Mouse (Mus musculus): Measurements from ENCODE around the gene Cnnm2. TPM values are rescaled to one million over a fixed set of nuclear protein-coding genes. Genes with fewer than 3 reads are reported as not detected.
A peak's percentile ranks its signal among the peaks of the same experiment; 100 is the strongest.

Cnnm2 gene
- polyA plus RNA-seq, 1 experiment from 2014 or later, result 7.8 TPM

- peak overlapping the region; percentile 96 for H3K27ac ChIP-seq (replicated peaks)
- no peaks in the 10 kb centered on the region for H3K9me3 ChIP-seq (replicated peaks)
- ATAC-seq (ENCODE audit: low FRiP score), result peak; percentile 72
- peak overlapping the region; percentile 98 for H3K4me3 ChIP-seq (replicated peaks)
- H3K4me1 ChIP-seq, result peaks cover 36% of the 10 kb centered on the region
- peak overlapping the region; percentile 99 for H3K4me2 ChIP-seq
- H3K9ac ChIP-seq (replicated peaks), result 0 out of 2 replicates have a peak overlapping the region, but pooled peaks have one; percentile 18
- peaks cover 3% of the 10 kb centered on the region; the same call in 1 of the 2 replicates for H3K27me3 ChIP-seq (replicated peaks)
- H3K36me3 ChIP-seq, result no peaks in the 10 kb centered on the region
- 21% methylated on average over 27 of the region's 29 CpGs for WGBS
These were observed 828 bp upstream of the Cnnm2 start for GRCm38 (mm10) chr19:46760375-46761160.

DNA sequence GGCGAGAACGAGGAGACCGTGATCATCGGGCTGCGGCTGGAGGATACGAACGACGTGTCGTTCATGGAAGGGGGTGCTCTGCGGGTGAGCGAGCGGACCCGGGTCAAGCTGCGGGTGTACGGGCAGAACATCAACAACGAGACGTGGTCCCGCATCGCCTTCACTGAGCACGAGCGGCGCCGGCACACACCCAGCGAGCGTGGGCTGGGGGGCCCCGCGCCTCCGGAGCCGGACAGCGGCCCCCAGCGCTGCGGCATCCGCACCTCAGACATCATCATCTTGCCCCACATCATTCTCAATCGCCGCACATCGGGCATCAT, 535 bp downstream of the Cnnm2 start:
- peak overlapping the region; percentile 91 for H3K9ac ChIP-seq (replicated peaks)
- WGBS, result 0% methylated on average over 36 of the region's 36 CpGs
- no peaks in the 10 kb centered on the region for H3K9me3 ChIP-seq (replicated peaks)
- peak overlapping the region; percentile 98 for H3K4me3 ChIP-seq (replicated peaks)
- H3K4me1 ChIP-seq, result peaks cover 43% of the 10 kb centered on the region
- peak overlapping the region; percentile 99 for H3K4me2 ChIP-seq
- H3K27ac ChIP-seq (replicated peaks), result peak overlapping the region; percentile 96
- H3K27me3 ChIP-seq (replicated peaks), result peaks cover 1% of the 10 kb centered on the region; the same call in 1 of the 2 replicates
- no peaks in the 10 kb centered on the region for H3K36me3 ChIP-seq
- peak; percentile 9 for ATAC-seq (ENCODE audit: low FRiP score)

DNA sequence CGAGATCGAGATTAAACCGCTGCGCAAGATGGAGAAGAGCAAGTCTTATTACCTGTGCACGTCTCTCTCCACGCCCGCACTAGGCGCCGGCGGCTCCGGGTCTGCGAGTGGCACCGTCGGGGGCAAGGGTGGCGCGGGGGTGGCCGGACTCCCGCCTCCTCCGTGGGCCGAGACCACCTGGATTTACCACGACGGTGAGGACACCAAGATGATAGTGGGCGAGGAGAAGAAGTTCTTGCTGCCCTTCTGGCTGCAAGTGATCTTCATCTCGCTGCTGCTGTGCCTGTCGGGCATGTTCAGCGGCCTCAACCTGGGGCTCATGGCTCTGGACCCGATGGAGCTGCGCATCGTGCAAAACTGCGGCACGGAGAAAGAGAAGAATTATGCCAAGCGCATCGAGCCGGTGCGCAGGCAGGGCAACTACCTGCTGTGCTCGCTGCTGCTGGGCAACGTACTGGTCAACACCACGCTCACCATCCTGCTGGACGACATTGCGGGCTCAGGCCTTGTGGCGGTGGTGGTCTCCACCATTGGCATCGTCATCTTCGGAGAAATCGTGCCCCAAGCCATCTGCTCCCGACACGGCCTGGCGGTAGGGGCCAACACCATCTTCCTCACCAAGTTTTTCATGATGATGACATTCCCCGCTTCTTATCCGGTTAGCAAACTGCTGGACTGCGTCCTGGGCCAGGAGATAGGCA, 1.0 kb downstream of the Cnnm2 start:
- H3K36me3 ChIP-seq, result no peaks in the 10 kb centered on the region

GRCm38 (mm10) chr19:46762992-46763342, 1.6 kb downstream of the Cnnm2 start:
- peaks cover 50% of the 10 kb centered on the region for H3K4me1 ChIP-seq
- no peaks in the 10 kb centered on the region for H3K9me3 ChIP-seq (replicated peaks)
- H3K36me3 ChIP-seq, result no peaks in the 10 kb centered on the region
- H3K4me3 ChIP-seq (replicated peaks), result peak overlapping the region; percentile 98
- H3K27ac ChIP-seq (replicated peaks), result peak overlapping the region; percentile 96
- no peak for ATAC-seq (ENCODE audit: low FRiP score)
- under 1% methylated on average over 19 of the region's 19 CpGs for WGBS
- peak overlapping the region; percentile 91 for H3K9ac ChIP-seq (replicated peaks)
- H3K27me3 ChIP-seq (replicated peaks), result no peaks in the 10 kb centered on the region
- peak overlapping the region; percentile 99 for H3K4me2 ChIP-seq

More for the DNA sequence above, 1.0 kb downstream of the Cnnm2 start:
- no peak for ATAC-seq (ENCODE audit: low FRiP score)
- Histone ChIP-seq H3K4me3 (replicated peaks) (peak overlapping the region; percentile 98), H3K9me3 (replicated peaks) (no peaks in the 10 kb centered on the region), H3K4me1 (peaks cover 49% of the 10 kb centered on the region), H3K9ac (replicated peaks) (peak overlapping the region; percentile 91), H3K27me3 (replicated peaks) (no peaks in the 10 kb centered on the region), H3K4me2 (peak overlapping the region; percentile 99), H3K27ac (replicated peaks) (peak overlapping the region; percentile 96)
- under 1% methylated on average over 50 of the region's 50 CpGs for WGBS

DNA sequence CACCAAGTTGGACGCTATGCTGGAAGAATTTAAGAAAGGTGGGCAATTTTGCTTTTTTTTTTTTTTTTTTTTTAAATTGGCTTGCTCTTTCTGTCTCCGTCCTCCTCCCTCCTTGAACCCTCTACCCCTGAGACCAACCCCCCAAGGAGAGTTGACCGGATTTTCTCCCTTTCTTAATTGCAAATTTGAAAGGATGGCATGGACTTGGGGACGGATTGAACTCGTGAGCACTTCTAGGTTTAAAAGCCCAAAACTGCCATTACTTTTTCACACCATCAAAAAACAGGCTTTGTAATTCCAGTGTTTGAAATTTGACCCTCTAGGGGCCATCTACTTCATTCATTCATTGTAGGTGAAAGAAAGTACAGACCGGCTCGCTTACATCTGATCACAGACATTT, 2.0 kb downstream of the Cnnm2 start:
- 11% methylated on average over 7 of the region's 7 CpGs for WGBS
- no peaks in the 10 kb centered on the region for H3K27me3 ChIP-seq (replicated peaks)
- H3K36me3 ChIP-seq, result no peaks in the 10 kb centered on the region
- peak overlapping the region; percentile 99 for H3K4me2 ChIP-seq
- ATAC-seq (ENCODE audit: low FRiP score), result no peak
- H3K9ac ChIP-seq (replicated peaks), result peak overlapping the region; percentile 91
- H3K27ac ChIP-seq (replicated peaks), result no peak overlapping the region
- no peaks in the 10 kb centered on the region for H3K9me3 ChIP-seq (replicated peaks)
- peak overlapping the region; percentile 98 for H3K4me3 ChIP-seq (replicated peaks)
- H3K4me1 ChIP-seq, result peaks cover 50% of the 10 kb centered on the region

DNA sequence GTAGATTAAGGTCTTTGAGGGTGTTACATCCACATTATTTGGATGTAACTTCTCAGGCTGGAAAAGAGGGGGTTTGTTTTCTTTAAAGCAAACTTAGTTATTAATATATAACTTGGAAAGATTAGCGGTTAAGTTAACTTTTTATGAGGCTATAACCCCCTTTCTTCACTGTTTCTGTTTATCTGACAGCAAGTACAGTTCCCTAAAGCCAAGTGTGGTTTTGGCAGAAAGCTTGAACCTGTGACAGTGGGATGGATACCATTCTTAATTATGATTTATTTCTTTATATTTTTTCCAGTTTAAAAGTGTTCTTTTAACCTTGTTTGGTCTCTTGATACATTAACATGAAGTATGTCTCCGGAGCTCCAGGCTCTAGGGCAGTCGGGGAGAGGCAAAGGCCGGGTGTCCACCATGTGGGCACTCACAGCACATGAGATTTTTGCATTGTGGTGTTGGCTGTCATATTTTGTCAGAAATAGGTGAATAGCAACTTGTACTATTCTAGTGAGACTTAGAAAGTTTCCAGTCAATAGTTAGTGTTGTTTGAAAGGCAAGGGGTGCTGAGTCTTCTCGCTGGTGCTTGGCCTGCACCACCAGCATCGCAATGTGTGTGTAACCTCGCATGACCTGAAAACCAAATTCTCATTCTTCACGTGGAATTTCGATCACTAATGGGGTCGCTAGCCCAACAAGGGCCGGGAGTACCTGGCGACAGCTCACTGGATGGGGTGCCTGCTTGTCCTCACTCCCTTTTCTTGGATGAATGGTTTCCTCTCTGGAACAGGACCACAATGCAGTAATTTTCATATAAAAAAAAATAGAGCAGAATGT, 2.8 kb downstream of the Cnnm2 start:
- H3K9ac ChIP-seq (replicated peaks), result no peak overlapping the region
- no peaks in the 10 kb centered on the region for H3K27me3 ChIP-seq (replicated peaks)
- no peak overlapping the region for H3K27ac ChIP-seq (replicated peaks)
- peak overlapping the region; percentile 98 for H3K4me3 ChIP-seq (replicated peaks)
- peaks cover 50% of the 10 kb centered on the region for H3K4me1 ChIP-seq
- H3K36me3 ChIP-seq, result no peaks in the 10 kb centered on the region
- 53% methylated on average over 12 of the region's 12 CpGs for whole genome bisulfite sequencing
- no peak for ATAC-seq (ENCODE audit: low FRiP score)
- H3K4me2 ChIP-seq, result peak overlapping the region; percentile 99
- no peaks in the 10 kb centered on the region for H3K9me3 ChIP-seq (replicated peaks)

GRCm38 (mm10) chr19:46764763-46765117, 3.3 kb downstream of the Cnnm2 start:
- H3K27me3 ChIP-seq (replicated peaks), result no peaks in the 10 kb centered on the region
- peak overlapping the region; percentile 98 for H3K4me3 ChIP-seq (replicated peaks)
- no peak overlapping the region for H3K27ac ChIP-seq (replicated peaks)
- H3K4me2 ChIP-seq, result peak overlapping the region; percentile 99
- no peak for ATAC-seq (ENCODE audit: low FRiP score)
- no peaks in the 10 kb centered on the region for H3K36me3 ChIP-seq
- H3K9me3 ChIP-seq (replicated peaks), result no peaks in the 10 kb centered on the region
- peaks cover 50% of the 10 kb centered on the region for H3K4me1 ChIP-seq
- peak overlapping the region; percentile 20; the same call in 1 of the 2 replicates for H3K9ac ChIP-seq (replicated peaks)
- 46% methylated on average over 9 of the region's 9 CpGs for WGBS

DNA sequence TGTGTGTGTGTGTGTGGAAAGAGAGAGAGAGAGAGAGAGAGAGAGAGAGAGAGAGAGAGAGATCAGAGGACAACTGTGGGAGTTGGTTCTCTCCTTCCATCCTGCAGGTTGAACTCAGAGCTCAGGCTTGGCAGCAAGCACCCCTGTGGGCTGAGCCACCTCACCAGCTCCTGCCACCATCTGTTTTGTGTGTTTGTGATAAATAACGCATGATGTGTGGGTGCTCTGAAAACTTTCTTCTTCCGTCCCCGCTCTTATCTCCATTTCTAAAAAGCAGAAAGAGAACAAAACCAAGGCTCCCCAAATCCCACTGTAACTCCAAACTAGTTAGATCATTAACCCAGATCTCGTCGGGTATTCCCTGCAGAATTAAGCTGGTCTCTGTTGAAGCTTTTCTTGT, 4.7 kb downstream of the Cnnm2 start:
- WGBS, result 59% methylated on average over 5 of the region's 5 CpGs
- Histone ChIP-seq H3K9me3 (replicated peaks) (no peaks in the 10 kb centered on the region), H3K36me3 (no peaks in the 10 kb centered on the region), H3K27ac (replicated peaks) (no peak overlapping the region), H3K27me3 (replicated peaks) (no peaks in the 10 kb centered on the region), H3K9ac (replicated peaks) (no peak overlapping the region), H3K4me1 (peaks cover 46% of the 10 kb centered on the region), H3K4me3 (replicated peaks) (no peak overlapping the region), H3K4me2 (peak overlapping the region; percentile 38)
- no peak for ATAC-seq (ENCODE audit: low FRiP score)

DNA sequence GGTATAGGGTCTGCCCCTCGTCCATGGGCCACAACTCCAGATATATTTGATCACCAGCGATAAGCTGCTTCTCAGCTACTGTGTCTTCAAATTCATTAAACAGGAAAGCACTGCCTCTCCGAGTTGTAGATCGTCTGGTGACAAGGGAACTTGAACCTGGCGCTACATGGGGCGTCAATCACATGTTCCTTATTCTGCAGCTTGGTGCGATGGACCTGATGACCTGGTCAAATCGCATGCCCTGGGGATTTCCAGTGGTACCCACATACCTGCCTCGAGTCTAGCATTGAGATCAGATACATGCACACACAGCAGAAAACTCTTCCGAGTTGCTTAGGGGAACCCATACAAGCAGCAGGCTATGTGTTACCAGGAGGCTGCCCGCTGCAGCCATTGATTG, 8.4 kb downstream of the Cnnm2 start:
- no peak for ATAC-seq (ENCODE audit: low FRiP score)
- 89% methylated on average over 11 of the region's 11 CpGs for WGBS
- H3K4me3 ChIP-seq (replicated peaks), result no peak overlapping the region
- H3K36me3 ChIP-seq, result no peaks in the 10 kb centered on the region
- no peak overlapping the region for H3K27ac ChIP-seq (replicated peaks)
- H3K4me2 ChIP-seq, result no peak overlapping the region
- H3K9ac ChIP-seq (replicated peaks), result no peak overlapping the region
- peaks cover 20% of the 10 kb centered on the region for H3K4me1 ChIP-seq
- no peaks in the 10 kb centered on the region for H3K9me3 ChIP-seq (replicated peaks)
- no peaks in the 10 kb centered on the region for H3K27me3 ChIP-seq (replicated peaks)

DNA sequence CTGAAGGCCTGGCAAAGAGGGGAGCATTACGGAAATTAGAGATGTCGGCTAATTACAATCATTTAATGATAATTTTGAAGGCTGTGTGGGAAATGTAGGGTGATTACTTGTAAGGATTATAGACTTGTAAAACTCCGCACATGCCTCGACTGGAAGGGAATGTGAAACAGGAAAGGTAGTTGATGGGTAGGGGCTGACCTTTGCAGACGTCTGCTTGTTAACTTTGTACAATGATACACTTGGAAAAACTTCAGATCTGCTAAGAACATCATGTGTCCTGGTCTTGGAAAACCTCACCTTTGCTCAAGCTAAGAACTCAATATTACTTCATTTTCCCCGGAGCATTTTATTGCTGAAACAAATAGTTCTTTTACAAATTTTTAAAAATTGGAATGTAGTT, 10.4 kb downstream of the Cnnm2 start:
- Histone ChIP-seq H3K27ac (replicated peaks) (no peak overlapping the region), H3K4me3 (replicated peaks) (no peak overlapping the region), H3K9ac (replicated peaks) (no peak overlapping the region), H3K4me2 (no peak overlapping the region), H3K4me1 (peaks cover 8% of the 10 kb centered on the region), H3K27me3 (replicated peaks) (no peaks in the 10 kb centered on the region), H3K36me3 (no peaks in the 10 kb centered on the region), H3K9me3 (replicated peaks) (no peaks in the 10 kb centered on the region)
- 88% methylated on average over 6 of the region's 6 CpGs for WGBS
- no peak for ATAC-seq (ENCODE audit: low FRiP score)

- Histone ChIP-seq H3K27ac (replicated peaks) (no peak overlapping the region), H3K9ac (replicated peaks) (no peak overlapping the region), H3K4me1 (no peaks in the 10 kb centered on the region), H3K4me2 (no peak overlapping the region), H3K9me3 (replicated peaks) (no peaks in the 10 kb centered on the region), H3K27me3 (replicated peaks) (no peaks in the 10 kb centered on the region), H3K36me3 (no peaks in the 10 kb centered on the region), H3K4me3 (replicated peaks) (no peak overlapping the region)
- ATAC-seq (ENCODE audit: low FRiP score), result no peak
- WGBS, result 76% methylated on average over 5 of the region's 5 CpGs
These were observed 15.0 kb downstream of the Cnnm2 start for GRCm38 (mm10) chr19:46776391-46776790.

Measured in neural tube, embryonic 15.5 days (tissue).